Mouse (Mus musculus) R1 (cell line): ENCODE measurements around the gene 9430097D07Rik.

ENCODE experiments used
- DNase-seq: peaks from one replicate; pipeline ENCODE4 v3.0.0-alpha.2; 2018; ENCODE audit warnings: low read depth, low spot score

9430097D07Rik gene

GRCm38 (mm10) chr2:32575586-32576160 is at the start of gene 9430097D07Rik:
Gene 9430097D07Rik (minus strand): TSS chr2:32575684.
- DNase-seq = peak; percentile 88

DNA sequence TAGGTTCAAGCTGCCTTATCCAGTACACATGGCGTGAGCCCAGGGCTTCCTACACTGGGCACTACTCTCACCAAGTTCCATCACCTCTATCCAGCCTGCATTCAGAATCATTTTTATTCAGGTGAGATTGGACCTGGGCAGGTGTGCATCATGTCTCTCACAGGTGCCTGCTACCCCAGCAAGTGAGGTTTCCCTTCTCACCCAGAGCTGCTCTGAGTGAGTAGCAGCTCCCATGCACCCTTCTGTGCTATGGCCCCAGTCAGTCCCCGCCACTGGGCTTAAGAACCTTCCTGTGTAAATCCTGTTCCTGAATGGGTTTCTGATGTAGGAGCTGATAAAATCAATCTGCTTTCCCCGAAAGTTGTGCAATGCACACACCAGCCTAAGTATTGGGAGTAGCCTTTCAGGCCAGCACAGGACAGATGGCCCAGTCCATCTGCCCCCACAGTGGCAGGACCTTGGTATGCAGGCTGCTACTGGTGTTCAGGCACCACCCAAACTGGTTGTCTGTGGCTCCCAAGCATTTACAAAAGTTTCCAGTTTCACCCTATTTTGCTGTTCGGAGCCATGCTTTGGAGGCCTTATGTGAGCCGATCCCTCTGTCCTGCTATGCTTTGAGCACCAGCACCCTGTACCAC is 48.7 kb upstream of the 9430097D07Rik start:
- no peak for DNase-seq

- no peak for DNase-seq
These were observed 46.0 kb upstream of the 9430097D07Rik start, which contains the start of gene Ak1 for GRCm38 (mm10) chr2:32621517-32621859. Gene Ak1 (plus strand): TSS chr2:32621758.

DNA sequence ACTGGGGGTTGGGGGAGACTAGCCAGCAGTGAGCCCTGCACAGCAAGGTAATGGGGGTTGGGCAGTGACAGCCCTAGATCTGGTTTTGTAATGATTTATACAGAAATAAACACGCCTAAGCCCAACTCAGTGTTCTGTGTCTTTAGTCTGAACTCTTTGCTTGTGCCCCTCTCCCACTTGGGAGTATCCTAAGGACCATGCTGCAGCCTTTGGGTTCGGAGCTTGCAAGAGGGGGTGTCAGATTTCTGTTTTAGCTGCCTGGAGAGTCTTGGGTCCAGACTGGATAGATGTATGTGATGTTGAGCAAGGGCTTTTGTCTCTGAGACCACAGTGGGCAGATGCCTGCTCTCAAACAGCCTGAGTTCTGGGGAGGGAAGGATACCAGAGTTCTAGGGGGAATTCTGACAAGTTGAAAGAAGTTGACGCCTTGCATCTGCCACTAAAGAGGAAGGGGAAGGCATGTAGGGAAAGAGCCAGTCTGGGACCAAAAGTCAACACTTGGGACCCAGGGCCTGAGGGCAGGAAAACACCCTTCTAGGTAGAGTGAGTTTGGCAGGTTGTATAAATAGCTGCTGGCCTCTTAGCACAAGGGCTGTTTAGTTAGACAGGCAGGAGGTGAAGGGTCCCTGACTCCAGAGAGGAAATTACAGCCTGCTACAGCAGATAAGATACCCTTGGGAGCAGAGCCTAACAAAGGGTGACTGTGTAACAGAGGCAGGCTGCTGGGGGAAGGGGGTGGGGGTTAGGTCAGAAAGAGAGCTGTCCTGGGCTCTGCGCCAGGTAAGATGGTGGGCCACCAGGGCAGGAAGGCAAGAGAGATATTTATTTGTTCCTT is 45.4 kb upstream of the 9430097D07Rik start:
- no peak for DNase-seq

- no peak for DNase-seq
These were observed 42.6 kb upstream of the 9430097D07Rik start for GRCm38 (mm10) chr2:32618051-32618450.

GRCm38 (mm10) chr2:32617601-32618000 is 42.1 kb upstream of the 9430097D07Rik start:
- DNase-seq = peak; percentile 78

- DNase-seq = no peak
These were observed 41.6 kb upstream of the 9430097D07Rik start for GRCm38 (mm10) chr2:32617109-32617508.

GRCm38 (mm10) chr2:32612274-32612673 is 36.8 kb upstream of the 9430097D07Rik start:
- DNase-seq = peak; percentile 89

DNA sequence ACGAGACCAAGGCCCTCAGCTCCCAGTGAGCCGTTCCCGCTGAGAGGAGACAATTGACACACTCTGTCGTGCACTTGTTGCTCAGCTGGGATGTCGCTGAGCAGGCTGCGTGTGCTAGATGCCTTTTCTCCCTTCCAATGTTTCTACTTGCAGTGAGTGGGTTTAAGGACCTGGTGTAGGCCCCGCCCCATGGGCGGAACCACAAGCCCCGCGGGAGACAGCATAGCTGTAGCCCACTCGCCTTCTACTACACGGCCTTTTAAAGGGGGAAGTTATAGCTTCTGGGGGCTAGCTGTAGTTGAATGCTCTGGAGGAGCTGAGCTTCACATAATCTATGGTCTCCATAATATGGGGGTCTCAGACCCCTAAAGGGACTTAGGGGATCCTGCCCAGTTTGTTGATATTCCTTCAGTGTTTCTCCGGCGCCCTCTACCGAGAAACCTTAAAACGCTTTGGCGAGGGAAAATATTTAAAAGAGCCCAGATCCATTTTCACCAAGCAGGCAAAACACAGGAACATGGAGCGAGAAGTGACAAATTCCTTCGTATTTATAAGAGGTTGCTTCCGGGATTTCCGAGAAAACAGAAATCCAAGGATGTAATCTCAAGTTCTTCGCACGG is 35.2 kb upstream of the 9430097D07Rik start:
- peak; percentile 78 for DNase-seq

GRCm38 (mm10) chr2:32608778-32609435 is 33.4 kb upstream of the 9430097D07Rik start:
- DNase-seq = peak; percentile 80

GRCm38 (mm10) chr2:32608141-32608777 is 32.8 kb upstream of the 9430097D07Rik start:
- DNase-seq = peak; percentile 88

- DNase-seq = peak; percentile 74
These were observed 31.9 kb upstream of the 9430097D07Rik start for GRCm38 (mm10) chr2:32607262-32607947.

DNA sequence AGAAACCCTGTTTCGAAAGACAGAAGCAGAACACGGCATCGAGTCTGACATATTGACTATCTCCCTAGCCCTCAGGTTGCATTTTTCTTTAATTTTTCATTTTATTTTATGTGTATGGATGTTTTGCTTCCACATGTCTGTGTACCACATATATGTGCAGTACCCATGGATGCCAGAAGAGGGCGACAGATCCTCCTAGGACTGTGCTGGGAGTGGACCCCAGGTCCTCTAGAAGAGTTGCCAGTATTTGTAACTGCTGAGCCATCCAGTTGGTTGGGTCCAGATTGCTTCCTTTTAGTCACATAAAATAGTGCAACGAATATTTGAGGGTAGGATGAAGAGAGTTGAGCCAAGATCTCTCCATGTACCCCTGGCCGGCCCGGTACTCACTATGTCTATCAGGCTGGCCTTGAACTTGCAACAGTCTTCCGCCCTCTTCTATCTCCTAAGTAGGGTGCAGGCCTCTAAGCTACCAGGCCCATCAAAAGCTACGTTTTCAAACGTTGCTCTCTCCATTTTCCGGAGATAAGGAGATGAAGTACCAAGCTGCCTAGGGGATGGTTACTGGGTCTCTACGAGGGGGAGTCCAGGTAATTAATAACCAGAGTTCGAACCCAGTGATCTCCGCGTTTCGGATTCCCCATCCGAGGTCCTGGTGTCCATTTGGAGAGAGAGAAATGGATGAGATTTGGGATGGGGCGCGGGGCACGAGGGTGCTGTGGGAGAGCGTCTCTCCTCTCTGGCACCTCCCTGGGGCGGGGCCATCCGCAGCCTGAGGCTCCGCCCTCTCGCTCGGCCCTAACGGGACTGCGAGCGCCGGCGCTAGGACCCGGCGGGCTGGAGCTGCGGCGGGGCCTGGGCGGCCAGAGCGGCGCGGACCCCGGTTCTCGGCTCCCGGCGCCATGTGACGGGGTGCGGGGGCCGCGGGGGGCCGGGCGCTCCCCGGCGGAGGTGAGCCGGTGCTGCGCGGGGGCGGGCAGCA is 31.0 kb upstream of the 9430097D07Rik start:
- DNase-seq = peak; percentile 88

DNA sequence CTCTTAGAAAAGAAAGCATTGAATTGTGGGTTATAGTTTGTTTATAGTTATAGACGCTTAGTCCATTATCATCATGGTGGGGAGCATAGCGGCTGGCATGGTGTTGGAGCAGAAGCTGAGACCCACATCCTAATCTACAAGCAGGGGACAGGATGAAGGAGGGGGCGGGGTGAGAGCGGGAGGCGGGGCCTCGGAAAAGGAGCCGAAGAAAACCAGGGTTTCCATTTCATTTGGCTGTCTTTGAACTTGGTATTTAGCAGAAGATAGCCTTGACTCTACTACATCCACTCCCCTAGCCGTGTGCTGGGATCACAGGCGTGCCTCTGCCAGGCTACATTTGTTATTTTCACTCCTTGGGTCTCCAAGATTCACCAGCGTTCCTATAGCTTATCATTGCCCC is 29.1 kb upstream of the 9430097D07Rik start:
- DNase-seq = no peak

DNA sequence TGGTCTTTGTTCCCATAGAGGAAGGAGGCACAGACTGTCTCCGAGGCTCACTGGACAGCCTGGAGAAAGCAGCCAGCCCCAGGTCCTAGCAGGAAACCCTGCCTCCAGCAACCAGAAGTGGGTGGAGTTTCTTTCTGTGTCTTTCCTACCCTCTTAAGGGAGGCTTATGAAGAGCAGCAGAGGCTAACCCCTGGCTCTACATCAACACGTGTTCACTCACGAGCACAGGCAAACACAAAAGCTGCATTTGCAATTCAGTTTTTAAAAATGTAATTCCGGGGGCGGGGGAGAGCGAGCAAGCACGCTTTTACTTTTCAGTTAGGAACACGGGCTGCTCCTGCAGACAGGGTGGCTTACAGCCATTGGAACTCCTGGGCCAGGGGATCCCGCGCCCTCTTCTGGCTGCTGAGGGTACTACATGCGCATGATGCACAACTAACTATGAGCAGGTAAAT is 27.1 kb upstream of the 9430097D07Rik start:
- DNase-seq = peak; percentile 93

- no peak for DNase-seq
These were observed 26.1 kb upstream of the 9430097D07Rik start for GRCm38 (mm10) chr2:32601417-32602065.

- DNase-seq = no peak
These were observed 23.9 kb upstream of the 9430097D07Rik start, which contains the start of gene St6galnac6 for GRCm38 (mm10) chr2:32599409-32599808. Gene St6galnac6 (plus strand): TSS chr2:32599709.

DNA sequence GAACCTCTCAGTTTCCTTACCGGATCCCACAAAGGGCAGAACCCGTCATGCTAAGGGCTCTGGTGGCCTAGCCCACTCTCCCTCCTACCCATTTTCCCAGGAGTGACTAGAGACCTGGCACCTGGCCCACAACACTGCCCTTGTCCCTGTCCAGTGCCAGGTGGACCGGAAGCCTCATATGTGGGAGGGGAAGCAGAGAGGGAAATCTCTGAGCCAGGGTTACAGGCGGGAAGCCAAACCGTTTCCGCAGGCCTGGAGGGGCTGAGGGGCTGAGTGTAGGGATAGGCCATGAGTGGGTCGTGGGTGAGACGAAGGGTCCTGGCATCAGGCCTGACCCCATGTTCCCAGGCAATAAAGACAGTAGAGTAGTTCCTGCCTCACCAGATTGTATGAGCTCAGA is 23.0 kb upstream of the 9430097D07Rik start:
- DNase-seq = no peak

GRCm38 (mm10) chr2:32597699-32598098 is 22.2 kb upstream of the 9430097D07Rik start:
- DNase-seq = no peak
